Mouse (Mus musculus) gastrocnemius, postnatal 36 days (tissue): ENCODE measurements around the gene Ccdc141. TPM values are rescaled to one million over a fixed set of nuclear protein-coding genes. Genes with fewer than 3 reads are reported as not detected.
A peak's percentile ranks its signal among the peaks of the same experiment; 100 is the strongest.

Experiments used
- DNase-seq, 2 experiments: peaks; one replicate each; pipeline ENCODE4 v3.0.0; 2022
- intact Hi-C: fragments of 180-260 bp; cut with DNase I; formaldehyde crosslinking; loops from one replicate; pipeline ENCODE4 v1.15.1; 2025
- total RNA-seq, 2 experiments: library from RNA; stranded (reverse); gene quantifications; 2 replicates each; pipeline ENCODE4 v1.2.3; 2021

The Ccdc141 gene
- total RNA-seq, 2 experiments from 2014 or later: 7.6 to 11.3 TPM

DNA sequence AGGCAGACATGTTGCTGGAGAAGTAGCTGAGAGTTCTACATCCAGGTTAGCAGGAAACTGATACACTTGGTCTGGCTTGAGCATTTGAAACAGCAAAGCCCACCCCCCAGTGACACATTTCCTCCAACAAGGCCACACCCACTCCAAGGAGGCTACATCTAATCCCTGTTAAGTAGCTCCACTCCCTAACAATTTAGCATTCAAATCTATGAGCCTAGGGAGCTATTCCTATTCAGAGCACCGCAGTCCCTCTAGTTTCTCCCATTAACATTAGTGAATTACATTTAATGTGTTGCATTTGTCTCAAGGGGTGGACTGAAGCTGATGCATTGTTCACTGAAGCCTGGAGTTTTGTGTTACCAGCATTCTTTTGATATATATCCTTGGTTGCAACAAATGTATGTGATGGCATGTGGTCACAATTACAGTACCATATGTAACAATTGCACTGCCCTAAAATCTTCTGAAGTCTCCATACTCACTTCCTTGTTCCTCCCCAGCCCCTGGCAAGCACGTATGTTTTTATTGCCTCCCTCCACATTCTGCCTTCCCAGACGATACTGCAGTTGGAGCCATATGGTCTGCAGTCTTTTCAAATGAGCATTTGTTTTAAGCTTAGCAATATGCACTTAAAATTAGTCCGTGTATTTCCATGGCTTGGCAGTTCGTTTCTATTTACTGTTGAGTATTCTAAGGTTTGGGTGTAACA lies 177.8 kb downstream of the Ccdc141 start:
- DNase-seq: no peak
- intact Hi-C loops: no loop called here

- no peak for DNase-seq
- intact Hi-C loops: loop anchor here (5.0 kb wide), 1 partner anchor 35 kb away; no protein-coding TSS in a partner anchor
Measured at GRCm38 (mm10) chr2:76987317-76987716, 183.1 kb downstream of the Ccdc141 start.

DNA sequence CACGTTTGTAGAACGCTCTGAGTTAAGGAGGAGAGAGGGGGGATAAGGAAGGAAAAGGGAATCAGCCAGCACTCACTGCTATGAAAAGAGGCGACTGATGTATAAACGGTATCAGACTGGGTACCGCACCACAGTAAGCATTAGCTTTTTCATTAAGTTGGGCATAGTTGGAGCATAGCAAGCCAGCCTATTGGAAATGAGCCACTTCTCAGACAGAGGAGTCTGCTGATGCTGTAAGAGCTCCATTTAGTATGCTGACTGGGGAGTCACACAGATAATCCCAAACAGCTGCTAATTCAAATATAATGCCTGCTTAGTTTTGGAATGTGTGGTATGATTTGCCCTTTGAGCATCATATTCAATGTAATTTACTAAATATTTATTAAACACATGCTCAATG lies 186.1 kb downstream of the Ccdc141 start:
- intact Hi-C loops: no loop called here
- no peak for DNase-seq

GRCm38 (mm10) chr2:76983601-76984000 lies 186.8 kb downstream of the Ccdc141 start:
- no peak for DNase-seq
- intact Hi-C loops: no loop called here

DNA sequence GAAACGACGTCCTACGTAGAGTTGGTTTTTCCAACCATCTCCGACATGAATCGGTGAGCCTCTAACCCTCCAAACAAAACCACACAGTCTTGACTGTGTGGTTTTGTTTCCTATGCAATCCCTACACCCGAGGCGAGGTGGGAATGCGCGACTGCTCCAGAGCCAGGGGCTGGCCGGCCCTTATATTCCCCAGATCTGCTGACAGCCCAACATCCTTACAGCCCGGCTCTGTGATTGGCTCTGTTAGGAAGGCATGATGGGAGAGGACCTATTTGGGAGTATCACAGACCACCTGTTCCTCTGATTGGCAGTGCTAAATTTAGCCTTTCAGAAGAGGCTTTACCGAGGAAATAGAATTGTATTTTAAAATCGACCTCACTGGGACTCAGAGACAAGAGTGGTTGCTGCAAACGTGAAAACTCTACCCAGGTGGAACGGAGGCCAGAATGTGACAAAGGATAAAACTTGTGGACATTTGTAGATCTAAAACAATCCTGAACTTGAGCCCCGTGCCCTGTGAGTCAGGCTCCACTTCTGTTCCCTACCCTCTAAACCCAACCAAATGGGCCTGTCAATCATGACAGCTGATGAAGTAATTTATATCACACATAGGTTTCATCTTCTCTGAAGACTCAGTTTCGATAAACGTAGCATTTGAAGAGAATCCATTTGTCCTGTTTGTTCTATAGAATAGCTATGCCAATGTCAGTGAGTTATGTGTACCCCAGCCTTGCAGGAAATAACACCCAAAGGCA lies 187.9 kb downstream of the Ccdc141 start, which contains the start of gene Ttn:
Gene Ttn, minus strand, starts transcription at position 157 of the 755 bp plus-strand sequence.
- intact Hi-C loops: no loop called here

GRCm38 (mm10) chr2:76981717-76982116 lies 188.7 kb downstream of the Ccdc141 start:
- intact Hi-C loops: no loop called here
- DNase-seq: peak in 1 of 2 experiments; percentile 39

More for the DNA sequence above, 187.9 kb downstream of the Ccdc141 start, which contains the start of gene Ttn:
- DNase-seq: peak; percentile 59 to 60

GRCm38 (mm10) chr2:76980146-76980545 lies 190.3 kb downstream of the Ccdc141 start:
- intact Hi-C loops: no loop called here
- no peak for DNase-seq

GRCm38 (mm10) chr2:76977650-76978049 lies 192.8 kb downstream of the Ccdc141 start:
- intact Hi-C loops: no loop called here
- no peak for DNase-seq

- DNase-seq: no peak
- intact Hi-C loops: no loop called here
Measured at GRCm38 (mm10) chr2:76972051-76972450, 198.4 kb downstream of the Ccdc141 start.

GRCm38 (mm10) chr2:76971069-76971468 lies 199.4 kb downstream of the Ccdc141 start:
- intact Hi-C loops: no loop called here
- no peak for DNase-seq

GRCm38 (mm10) chr2:76970669-76971068 lies 199.8 kb downstream of the Ccdc141 start:
- no peak for DNase-seq
- intact Hi-C loops: no loop called here

GRCm38 (mm10) chr2:76970204-76970603 lies 200.2 kb downstream of the Ccdc141 start:
- intact Hi-C loops: no loop called here
- no peak for DNase-seq

DNA sequence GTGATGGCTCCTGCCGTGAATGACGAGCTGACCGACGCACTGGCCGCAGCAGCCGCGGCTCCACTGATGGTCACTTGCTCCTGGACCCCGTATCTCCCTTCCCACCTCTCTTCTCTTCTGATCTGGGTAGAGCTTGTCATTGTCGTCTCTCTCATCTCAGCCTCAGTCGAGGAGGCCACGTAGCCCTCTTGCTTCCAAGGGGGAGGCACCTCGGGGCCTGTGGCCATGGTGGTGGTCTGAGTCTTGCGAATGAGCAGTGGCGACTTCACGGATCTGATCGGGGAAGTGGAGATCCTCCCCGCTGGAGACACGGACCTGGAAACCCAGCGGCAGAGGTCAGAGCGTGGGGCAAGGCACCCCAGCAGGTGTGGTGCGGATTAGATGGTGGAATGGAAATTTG lies 200.8 kb downstream of the Ccdc141 start:
- no peak for DNase-seq
- intact Hi-C loops: no loop called here

DNA sequence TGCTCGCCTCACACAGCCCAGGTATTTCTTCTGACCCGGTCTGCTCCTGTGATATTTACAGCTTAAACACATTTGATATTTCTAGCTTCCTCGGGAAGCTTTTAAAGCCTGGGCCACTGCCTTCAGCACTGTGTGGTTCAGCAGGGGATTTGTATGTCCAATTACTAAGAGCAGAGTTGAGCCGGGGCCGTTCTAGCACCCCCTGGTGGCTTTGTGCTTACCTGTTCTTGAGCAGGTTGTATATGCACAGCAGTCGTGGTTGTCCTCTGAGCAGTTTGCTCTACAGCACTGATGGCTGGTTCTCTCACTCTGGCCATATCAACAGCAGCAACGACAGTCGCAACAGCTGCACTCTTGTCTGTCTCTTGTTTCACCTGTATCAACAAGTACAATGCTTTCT lies 201.5 kb downstream of the Ccdc141 start:
- intact Hi-C loops: no loop called here

GRCm38 (mm10) chr2:76966582-76966981 lies 203.9 kb downstream of the Ccdc141 start:
- intact Hi-C loops: no loop called here
- DNase-seq: no peak

More for the DNA sequence above, 201.5 kb downstream of the Ccdc141 start:
- DNase-seq: no peak

DNA sequence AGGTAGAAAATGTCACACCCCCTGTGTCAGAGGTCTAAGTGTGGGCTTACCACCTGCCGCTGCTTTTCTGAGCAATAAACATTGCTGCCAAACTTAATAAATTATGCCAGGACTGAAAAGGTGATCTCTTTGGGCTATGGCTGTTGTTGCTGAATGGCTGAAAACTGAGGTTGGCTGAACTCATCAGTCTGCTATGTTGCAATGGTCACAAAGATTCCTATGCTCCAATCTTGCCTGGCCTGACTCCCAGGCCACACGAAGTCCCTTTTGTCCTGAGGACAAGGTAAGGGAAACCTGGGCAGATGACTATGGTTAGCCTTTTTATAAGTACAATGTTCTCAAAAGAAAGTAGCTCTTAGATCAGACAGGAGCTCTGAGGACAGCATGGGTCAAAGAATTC lies 204.4 kb downstream of the Ccdc141 start:
- intact Hi-C loops: no loop called here
- no peak for DNase-seq

DNA sequence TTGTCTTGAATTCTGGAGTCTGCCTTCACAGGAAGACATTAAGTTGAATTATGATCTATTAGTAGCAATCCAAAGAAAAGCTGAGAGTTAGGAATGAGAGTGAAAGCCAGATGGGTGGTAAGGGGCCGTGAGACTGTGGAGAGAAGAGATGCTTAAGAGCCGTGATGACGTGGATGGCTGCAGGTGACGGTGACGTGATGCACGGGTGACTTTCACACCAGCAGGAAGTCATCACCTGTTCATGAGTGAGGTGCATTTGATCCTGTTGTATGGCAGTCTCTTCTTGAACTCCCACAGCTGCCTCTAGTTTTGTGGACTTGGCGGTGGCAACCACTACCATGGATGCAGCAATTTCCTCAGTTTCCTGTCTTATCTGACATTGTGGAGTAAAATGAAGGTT lies 204.9 kb downstream of the Ccdc141 start:
- no peak for DNase-seq
- intact Hi-C loops: no loop called here

- intact Hi-C loops: no loop called here
- DNase-seq: no peak
Measured at GRCm38 (mm10) chr2:76962045-76962432, 208.4 kb downstream of the Ccdc141 start.

GRCm38 (mm10) chr2:76961420-76962044 lies 208.9 kb downstream of the Ccdc141 start:
- DNase-seq: no peak
- intact Hi-C loops: no loop called here
